Mouse (Mus musculus): ENCODE data around the gene Smdt1.

DNA sequence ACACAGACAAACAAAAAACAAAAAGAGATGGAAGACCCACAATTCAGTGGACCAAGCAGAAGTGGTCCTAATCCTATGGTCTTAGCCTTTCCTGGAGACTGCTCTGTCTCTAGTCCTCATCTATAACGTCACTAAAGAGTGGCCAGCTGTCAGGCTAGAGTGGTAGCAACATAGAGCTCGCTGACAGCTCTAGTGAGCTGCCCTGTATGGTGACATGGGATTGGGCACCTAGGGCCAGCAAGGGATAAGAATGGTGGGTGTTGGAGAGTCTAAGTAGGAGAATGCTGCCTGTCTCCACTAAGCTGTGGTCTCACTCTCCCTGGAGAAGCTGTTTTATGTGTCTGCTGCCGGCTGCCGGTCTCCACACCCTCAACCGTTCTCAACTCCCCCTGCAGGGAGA is 45.9 kb upstream of the Smdt1 start:
- no peak for TF ChIP-seq CTCF (IDR thresholded peaks at IDR 0.05; ENCODE audit: extremely low read depth, insufficient read depth, insufficient read length, insufficient replicate concordance)
- TF ChIP-seq POLR2A (IDR thresholded peaks at IDR 0.05; ENCODE audit: low read depth, low read length): no peak
